Mouse (Mus musculus) neural tube, embryonic 14.5 days (tissue): ENCODE data around the gene Hsd11b1. TPM values are rescaled to one million over a fixed set of nuclear protein-coding genes. Genes with fewer than 3 reads are reported as not detected.

Source experiments
- ATAC-seq: fragments of 200-750 bp; cut with Nextera tagmentation; 2 replicates; pipeline ENCODE4 v1.8.0; 2017; ENCODE audit warnings: low read depth, mild to moderate bottlenecking, moderate TSS enrichment, moderate library complexity
- H3K27ac ChIP-seq: fragments of 300-500 bp; sonication (generic); 2 replicates; pipeline ENCODE4 v1.5.1; 2014; ENCODE audit warnings: low read depth, mild to moderate bottlenecking, control low read depth, low read length, moderate library complexity, mixed read lengths
- H3K27me3 ChIP-seq: fragments of 300-500 bp; sonication (generic); 2 replicates; pipeline ENCODE4 v1.6.1; 2014; ENCODE audit warnings: low read length; ENCODE audit not compliant: control insufficient read depth, insufficient read depth
- H3K36me3 ChIP-seq: fragments of 300-500 bp; sonication (generic); 2 replicates; pipeline ENCODE4 v1.6.1; 2014; ENCODE audit warnings: low read length, mixed read lengths; ENCODE audit not compliant: control insufficient read depth, insufficient read depth
- H3K4me1 ChIP-seq: fragments of 300-500 bp; sonication (generic); 2 replicates; pipeline ENCODE4 v1.6.1; 2014; ENCODE audit warnings: low read length; ENCODE audit not compliant: control insufficient read depth, insufficient read depth
- H3K4me2 ChIP-seq: fragments of 300-500 bp; sonication (generic); 2 replicates; pipeline ENCODE4 v1.6.1; 2014; ENCODE audit warnings: mild to moderate bottlenecking, low read depth, low read length, control low read depth
- H3K4me3 ChIP-seq: fragments of 300-500 bp; sonication (generic); 2 replicates; pipeline ENCODE4 v1.5.1; 2014; ENCODE audit warnings: low read depth, low read length, control low read depth, mixed read lengths
- H3K9ac ChIP-seq: fragments of 300-500 bp; sonication (generic); replicated peaks from 2 replicates; pipeline ENCODE4 v1.6.1; 2014; ENCODE audit warnings: low read depth, mild to moderate bottlenecking, control low read depth, low read length, mixed read lengths
- H3K9me3 ChIP-seq: fragments of 300-500 bp; sonication (generic); 2 replicates; pipeline ENCODE4 v1.6.1; 2016; ENCODE audit warnings: low read length; ENCODE audit not compliant: control insufficient read depth
- WGBS: fragments of 180-500 bp; shearing (Covaris S2); extraction: QIAGEN DNeasy Blood & Tissue Kit; methylation state at CpG from one replicate; pipeline ENCODE4 v1.1.7; 2014; 5-methylcytosine and 5-hydroxymethylcytosine counted together
- polyA plus RNA-seq: library from polyadenylated mRNA; unstranded; fragments of >200 nt; fragmentation: Nextera tagmentation; extraction: Ambion mirVana; gene quantifications from 2 replicates; pipeline ENCODE4 v1.2.1, GENCODE M21; 2014

Gene Hsd11b1
- polyA plus RNA-seq = not detected in 2 replicates

DNA sequence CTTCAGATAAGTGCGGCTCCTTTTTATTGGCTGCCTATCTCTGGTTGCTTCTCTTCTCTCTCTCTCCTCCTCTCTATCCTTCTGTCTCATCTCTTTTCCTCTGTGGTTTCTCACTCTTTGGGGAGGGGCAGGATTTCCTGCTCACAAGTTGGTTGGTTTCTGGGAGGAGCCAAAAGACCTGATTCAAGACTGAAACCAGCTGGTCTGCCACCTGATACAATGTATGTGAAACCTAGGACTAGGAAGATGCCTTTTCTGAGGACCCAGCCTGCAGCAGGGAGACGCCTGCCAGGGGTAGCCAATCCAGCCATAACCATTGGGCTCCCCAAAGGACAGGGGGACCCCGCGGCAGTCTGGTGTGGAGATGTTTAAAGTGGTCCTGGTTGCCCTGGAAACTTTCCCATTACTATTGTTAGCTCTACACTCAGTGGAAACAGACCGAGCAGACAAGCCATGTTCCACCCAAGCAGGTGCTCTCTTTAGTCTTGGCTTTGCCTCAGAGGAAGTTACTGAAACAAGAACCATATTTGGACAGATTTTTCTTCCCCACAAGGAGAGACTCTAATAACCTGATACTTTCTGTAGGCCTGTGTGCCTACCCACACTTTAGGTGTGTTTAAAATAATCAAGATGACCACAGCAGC, at the start of gene Hsd11b1:
Hsd11b1 (minus strand) TSS at position 121 of the 644 bp plus-strand sequence.
- Histone ChIP-seq H3K9me3 (no peaks in the 10 kb centered on the region), H3K4me1 (no peaks in the 10 kb centered on the region), H3K9ac (no peak within 1 kb of the TSS), H3K27ac (no peak within 1 kb of the TSS), H3K4me2 (no peak within 1 kb of the TSS), H3K27me3 (no peaks in the 10 kb centered on the region), H3K4me3 (no peak within 1 kb of the TSS), H3K36me3 (no peaks in the 10 kb centered on the region)
- WGBS = 69% methylated on average over 5 of the region's 5 CpGs
- no peak for ATAC-seq

DNA sequence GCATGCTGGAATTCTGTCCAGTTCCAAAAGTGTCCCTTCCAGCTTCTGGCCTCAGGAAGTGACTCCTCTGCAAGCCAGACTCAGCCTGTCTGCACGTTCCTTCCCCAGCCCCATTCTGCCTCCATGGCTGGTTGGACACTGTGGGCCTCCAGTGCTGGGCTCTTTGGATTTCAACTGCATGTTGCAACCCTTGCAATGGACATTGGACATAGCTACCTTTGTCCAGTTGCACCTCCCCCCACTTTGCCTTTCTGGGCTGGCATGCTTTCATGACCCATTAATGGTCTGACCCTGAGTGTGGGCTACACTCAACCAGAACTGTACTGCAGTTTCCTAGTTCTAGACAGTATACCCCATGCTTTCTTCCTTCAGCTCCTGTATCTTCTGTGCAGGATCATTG, 47.7 kb upstream of the Hsd11b1 start:
- Histone ChIP-seq H3K36me3 (no peaks in the 10 kb centered on the region), H3K4me3 (no peak overlapping the region), H3K27me3 (no peaks in the 10 kb centered on the region), H3K4me2 (no peak overlapping the region), H3K9ac (no peak overlapping the region), H3K27ac (no peak overlapping the region), H3K9me3 (no peaks in the 10 kb centered on the region), H3K4me1 (0 out of 2 replicates have a peak, but pooled peaks cover 3% of the 10 kb centered on the region)
- 87% methylated on average over 1 of the region's 1 CpGs for WGBS
- no peak for ATAC-seq

DNA sequence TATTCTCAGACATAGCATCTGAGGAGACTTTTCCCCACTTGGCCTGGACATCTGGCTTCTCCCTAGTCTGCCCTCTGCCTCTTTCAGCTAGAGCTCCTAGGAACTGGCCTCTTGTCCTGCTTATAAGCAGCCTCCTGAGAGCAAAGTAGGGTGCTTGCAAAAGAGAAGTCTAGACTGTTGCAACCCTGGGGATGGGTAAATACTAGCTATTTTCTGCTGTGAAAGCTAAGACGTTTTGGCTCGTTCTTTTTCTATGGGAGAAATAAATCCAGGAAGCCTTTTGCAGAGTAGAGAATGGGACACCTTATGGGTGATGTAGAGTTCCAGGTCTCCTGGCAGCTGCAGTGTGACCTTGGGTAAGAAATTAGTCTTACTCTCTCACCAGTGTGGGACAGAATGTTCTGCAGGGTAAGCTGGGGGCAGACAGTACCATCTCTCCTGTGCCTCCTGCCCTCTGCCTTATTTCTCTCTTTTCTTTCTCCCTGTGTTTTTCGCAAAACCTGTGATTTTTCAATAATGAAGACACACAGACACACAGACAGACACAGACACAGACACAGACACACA, 46.7 kb upstream of the Hsd11b1 start:
- 89% methylated on average over 3 of the region's 3 CpGs for WGBS
- ATAC-seq = no peak
- Histone ChIP-seq H3K4me2 (no peak overlapping the region), H3K36me3 (no peaks in the 10 kb centered on the region), H3K27me3 (no peaks in the 10 kb centered on the region), H3K9me3 (no peaks in the 10 kb centered on the region), H3K9ac (no peak overlapping the region), H3K4me3 (no peak overlapping the region), H3K4me1 (no peaks in the 10 kb centered on the region), H3K27ac (no peak overlapping the region)

DNA sequence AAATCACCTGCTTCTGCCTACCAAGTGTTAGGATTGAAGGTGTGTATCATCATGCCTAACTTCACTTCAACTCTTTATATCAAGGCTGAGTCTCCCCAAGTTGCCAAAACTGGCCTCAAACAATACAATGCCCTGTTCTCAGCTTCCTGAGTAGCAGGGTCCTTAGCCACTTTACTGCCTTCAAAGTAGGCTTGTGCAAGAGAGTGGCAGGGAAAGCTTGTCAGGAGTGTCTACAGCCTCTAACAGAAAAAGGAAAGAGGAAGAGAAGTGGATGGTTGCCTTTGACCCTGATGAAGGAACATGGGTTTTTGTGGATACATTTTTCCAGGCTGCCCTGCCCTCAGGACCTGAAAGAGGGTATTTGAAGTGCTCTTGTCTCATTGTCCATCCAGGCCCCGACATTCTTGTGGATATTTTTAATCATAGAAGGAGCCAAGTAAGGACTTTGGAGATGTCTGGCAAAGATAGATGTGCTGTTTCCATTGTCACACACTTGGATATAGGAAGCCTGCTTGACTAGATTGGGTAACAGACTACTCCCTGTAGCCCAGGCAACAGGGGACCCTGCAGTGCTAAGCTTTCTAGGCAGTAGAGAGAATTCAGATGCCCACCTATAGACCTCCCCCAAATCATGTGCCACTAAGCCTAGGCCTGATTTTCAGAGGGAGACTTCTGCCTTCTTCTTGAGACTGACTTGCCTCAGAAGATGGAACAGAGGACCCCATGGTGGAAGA, 46.1 kb upstream of the Hsd11b1 start:
- no peak for ATAC-seq
- Histone ChIP-seq H3K4me3 (no peak overlapping the region), H3K4me1 (no peaks in the 10 kb centered on the region), H3K36me3 (no peaks in the 10 kb centered on the region), H3K27ac (no peak overlapping the region), H3K9me3 (no peaks in the 10 kb centered on the region), H3K27me3 (no peaks in the 10 kb centered on the region), H3K4me2 (no peak overlapping the region), H3K9ac (no peak overlapping the region)
- 88% methylated on average over 1 of the region's 1 CpGs for WGBS

DNA sequence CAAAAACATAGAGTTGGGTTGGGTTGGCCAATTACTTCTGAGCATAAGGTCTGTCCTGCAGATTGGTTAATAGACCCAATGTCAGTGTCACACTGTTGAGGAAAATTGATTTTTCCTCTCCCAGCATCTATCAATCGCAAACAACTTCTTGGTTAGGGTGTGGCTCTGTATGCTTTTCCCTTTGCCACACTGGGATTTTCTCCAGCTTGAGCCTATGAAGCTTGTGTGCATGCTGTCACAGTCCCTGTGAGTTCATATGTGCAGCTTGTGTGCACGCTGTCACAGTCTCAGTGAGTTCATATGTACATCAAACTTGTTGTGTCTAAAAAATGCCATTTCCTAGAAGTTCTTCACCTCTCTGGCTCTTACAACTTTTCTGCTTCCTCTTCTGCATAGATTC, 43.0 kb upstream of the Hsd11b1 start:
- WGBS = 96% methylated on average over 2 of the region's 2 CpGs
- H3K36me3 ChIP-seq = no peaks in the 10 kb centered on the region
- H3K9ac ChIP-seq = no peak overlapping the region
- H3K27ac ChIP-seq = no peak overlapping the region
- ATAC-seq = no peak
- H3K4me2 ChIP-seq = no peak overlapping the region
- H3K9me3 ChIP-seq = no peaks in the 10 kb centered on the region
- H3K4me1 ChIP-seq = no peaks in the 10 kb centered on the region
- no peaks in the 10 kb centered on the region for H3K27me3 ChIP-seq
- no peak overlapping the region for H3K4me3 ChIP-seq

DNA sequence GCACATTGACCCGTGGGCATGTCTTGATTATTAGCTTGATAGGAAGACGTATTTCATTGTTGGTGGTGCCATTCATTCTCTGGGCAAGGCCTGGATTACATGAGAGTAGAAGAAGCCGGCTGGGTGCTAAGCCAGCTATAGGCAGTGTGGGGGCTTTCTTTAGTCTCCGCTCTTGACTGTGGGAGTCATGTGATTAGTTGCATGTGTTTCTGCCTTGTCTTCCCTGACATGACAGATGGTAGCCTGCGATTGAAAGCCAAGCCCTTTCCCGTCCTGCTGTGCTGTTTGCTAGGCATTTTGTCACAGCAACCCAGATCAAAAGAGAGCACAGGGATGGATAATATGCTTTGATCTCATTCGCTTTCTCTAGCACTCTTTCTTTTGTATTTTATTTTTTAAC, 41.5 kb upstream of the Hsd11b1 start:
- no peak overlapping the region for H3K9ac ChIP-seq
- WGBS = 17% methylated on average over 7 of the region's 7 CpGs
- no peaks in the 10 kb centered on the region for H3K27me3 ChIP-seq
- H3K36me3 ChIP-seq = no peaks in the 10 kb centered on the region
- no peak overlapping the region for H3K27ac ChIP-seq
- H3K4me2 ChIP-seq = no peak overlapping the region
- ATAC-seq = no peak
- H3K4me1 ChIP-seq = no peaks in the 10 kb centered on the region
- H3K9me3 ChIP-seq = no peaks in the 10 kb centered on the region
- H3K4me3 ChIP-seq = no peak overlapping the region

DNA sequence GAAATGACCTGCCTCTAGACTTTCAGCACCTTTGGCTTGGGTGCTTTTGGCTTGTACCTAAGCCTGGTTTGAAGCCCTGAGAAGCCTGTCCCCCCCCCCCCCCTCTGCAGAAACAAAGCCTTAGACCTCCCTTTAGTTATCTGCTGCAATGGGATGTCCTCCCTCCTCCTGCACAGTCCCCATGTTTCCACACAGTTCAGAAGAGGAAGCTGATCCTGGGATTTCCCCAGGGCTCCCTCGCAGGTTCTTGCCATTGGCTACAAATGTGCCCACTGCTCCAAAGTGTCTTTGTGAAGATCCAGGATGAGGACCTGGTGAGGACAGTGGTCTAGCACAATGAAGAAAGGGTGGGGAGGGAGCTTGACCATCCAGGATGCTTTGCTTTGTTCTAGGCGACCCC, 39.2 kb upstream of the Hsd11b1 start:
- H3K36me3 ChIP-seq = no peaks in the 10 kb centered on the region
- no peak overlapping the region for H3K9ac ChIP-seq
- no peaks in the 10 kb centered on the region for H3K27me3 ChIP-seq
- no peak overlapping the region for H3K4me3 ChIP-seq
- no peak overlapping the region for H3K4me2 ChIP-seq
- 82% methylated on average over 2 of the region's 2 CpGs for WGBS
- H3K4me1 ChIP-seq = no peaks in the 10 kb centered on the region
- H3K27ac ChIP-seq = no peak overlapping the region
- no peaks in the 10 kb centered on the region for H3K9me3 ChIP-seq
- no peak for ATAC-seq

DNA sequence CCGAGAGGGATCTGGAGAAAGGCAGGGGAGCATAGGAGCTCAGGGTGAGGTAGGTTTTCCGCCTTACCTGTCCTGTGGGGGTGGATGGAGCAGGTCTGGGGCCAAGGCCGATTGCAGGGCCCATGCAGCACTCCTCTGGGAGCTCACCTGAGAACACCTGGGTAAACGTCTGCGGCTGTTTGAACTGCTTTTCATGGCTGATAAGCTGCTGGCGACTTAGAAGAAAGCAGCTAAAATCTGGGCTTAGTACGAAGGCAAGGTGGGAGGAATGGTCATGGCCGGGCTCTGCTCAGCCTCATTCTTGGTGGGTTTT, 38.2 kb upstream of the Hsd11b1 start:
- Histone ChIP-seq H3K4me2 (no peak overlapping the region), H3K27ac (no peak overlapping the region), H3K4me3 (no peak overlapping the region), H3K9ac (no peak overlapping the region), H3K9me3 (no peaks in the 10 kb centered on the region), H3K4me1 (no peaks in the 10 kb centered on the region), H3K27me3 (no peaks in the 10 kb centered on the region), H3K36me3 (no peaks in the 10 kb centered on the region)
- 75% methylated on average over 8 of the region's 8 CpGs for WGBS
- no peak for ATAC-seq
